Mouse (Mus musculus): ENCODE measurements around the gene Serpinb2. TPM values are rescaled to one million over a fixed set of nuclear protein-coding genes. Genes with fewer than 3 reads are reported as not detected.

Gene Serpinb2
- polyA plus RNA-seq, 1 experiment from 2014 or later, result 0.22 TPM

Other genes starting within 250 kb of the Serpinb2 start
- not detected in 2 replicates for gene Serpinb3b, start 233.1 kb upstream of the Serpinb2 start, polyA plus RNA-seq (2016; fragmentation: Nextera tagmentation; extraction: Ambion mirVana)
- gene Serpinb3c, start 233.1 kb upstream of the Serpinb2 start, polyA plus RNA-seq (2016; fragmentation: Nextera tagmentation; extraction: Ambion mirVana), result not detected in 2 replicates
- not detected in 2 replicates for gene Serpinb11, start 150.2 kb upstream of the Serpinb2 start, polyA plus RNA-seq (2016; fragmentation: Nextera tagmentation; extraction: Ambion mirVana)
- 0.31 TPM in 1 of 2 replicates, not detected in the other for gene Serpinb7, start 111.8 kb upstream of the Serpinb2 start, polyA plus RNA-seq (2016; fragmentation: Nextera tagmentation; extraction: Ambion mirVana)
- gene Serpinb8, start 78.6 kb downstream of the Serpinb2 start, polyA plus RNA-seq (2016; fragmentation: Nextera tagmentation; extraction: Ambion mirVana), result 2.0 and 2.8 TPM in 2 replicates

Measured in hindbrain, embryonic 10.5 days (tissue).